Mouse (Mus musculus): Measurements from ENCODE around the gene Slc23a3. TPM values are rescaled to one million over a fixed set of nuclear protein-coding genes. Genes with fewer than 3 reads are reported as not detected.
A peak's percentile ranks its signal among the peaks of the same experiment; 100 is the strongest.

Gene Slc23a3
- polyA plus RNA-seq, 1 experiment = 2.3 TPM

DNA sequence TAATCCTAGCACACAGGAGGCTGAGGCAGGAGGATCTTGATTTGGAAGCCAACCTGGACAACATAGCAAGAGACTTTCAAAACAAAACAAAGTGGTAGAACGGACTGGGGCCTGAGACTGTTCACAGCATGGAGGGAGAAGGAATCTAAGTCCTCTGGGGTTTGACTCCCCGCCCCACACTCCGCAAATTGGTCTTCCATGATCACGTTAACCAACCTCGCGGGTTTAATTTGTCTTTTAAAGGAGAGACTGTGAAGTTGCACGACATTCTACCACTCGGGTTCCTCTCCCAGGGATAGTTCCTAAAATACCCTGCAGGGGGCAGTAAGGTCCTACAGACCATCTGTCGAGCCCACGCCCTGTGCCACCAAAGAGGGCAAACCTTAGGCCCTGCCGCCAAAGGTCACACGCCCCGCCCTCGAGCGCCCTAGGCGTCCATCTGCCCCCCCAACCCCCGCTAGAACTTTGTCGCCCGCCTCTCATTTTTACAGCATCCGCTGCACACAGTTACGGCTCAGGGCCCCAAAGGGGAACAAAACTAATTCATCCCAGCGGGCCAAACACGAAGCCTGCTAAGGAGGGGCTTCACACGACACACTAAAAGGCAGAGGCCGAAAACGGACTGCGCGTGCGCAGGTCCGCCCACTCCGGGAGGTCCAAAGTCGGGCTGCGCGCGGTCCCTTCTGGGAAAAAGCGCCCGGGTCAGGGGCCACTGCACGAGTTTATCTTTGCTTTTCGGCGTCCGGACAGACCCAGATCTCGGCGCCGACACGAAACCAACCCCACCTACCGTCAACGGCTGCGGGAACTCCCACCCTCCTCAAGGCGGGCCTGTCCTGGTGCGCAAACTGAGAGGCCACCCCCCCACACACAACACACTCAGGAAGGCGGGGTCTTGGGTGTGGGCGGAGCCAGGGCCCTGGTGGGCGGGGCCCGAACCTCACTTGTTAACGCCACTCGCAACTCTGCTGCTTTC, 9.1 kb downstream of the Slc23a3 start, which contains the start of gene Nhej1:
Nhej1 (minus strand) TSS at position 855 of the 976 bp plus-strand sequence.
- Histone ChIP-seq H3K27me3 (ENCODE audit: control insufficient read depth, insufficient read depth, low read length) (no peaks in the 10 kb centered on the region), H3K36me3 (ENCODE audit: control insufficient read depth, insufficient read depth, low read length) (no peaks in the 10 kb centered on the region), H3K27ac (ENCODE audit: control insufficient read depth, insufficient read depth, low read length) (peak within 1 kb of the TSS; percentile 92), H3K4me1 (replicated peaks; ENCODE audit: control insufficient read depth, insufficient read depth, low read length) (peaks cover 9% of the 10 kb centered on the region), H3K4me3 (ENCODE audit: control insufficient read depth, insufficient read depth, low read length) (peak within 1 kb of the TSS; percentile 92)
- TF ChIP-seq POLR2A (IDR thresholded peaks at IDR 0.05; ENCODE audit: control insufficient read depth, extremely low read depth, insufficient read depth, low read length, poor library complexity) (peak; percentile 74), CTCF (IDR thresholded peaks at IDR 0.05; ENCODE audit: borderline replicate concordance, control insufficient read depth, extremely low read depth, insufficient read depth, low read length, poor library complexity) (peak; percentile 88; the same call in 1 of the 2 replicates)
- WGBS = 1% methylated on average over 56 of the region's 56 CpGs
- peak; percentile 96 for DNase-seq

DNA sequence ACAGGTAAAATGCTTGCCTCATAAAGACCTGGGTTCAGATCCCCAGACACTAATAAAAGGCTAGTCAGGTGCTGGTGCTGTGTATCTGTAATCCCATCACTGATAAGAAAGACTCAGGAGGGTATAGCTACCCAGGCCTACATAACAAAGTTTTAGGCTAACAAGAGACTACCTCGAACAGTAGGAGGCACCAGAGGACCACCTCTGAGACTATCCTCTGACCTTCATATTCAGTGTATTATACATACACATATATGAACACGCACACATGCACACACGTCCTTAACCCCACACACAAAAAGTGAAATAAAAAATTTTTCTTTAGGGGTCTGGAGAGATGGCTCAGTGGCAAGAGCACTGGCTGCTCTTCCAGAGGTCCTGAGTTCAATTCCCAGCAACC, 11.5 kb downstream of the Slc23a3 start:
- DNase-seq = peak; percentile 52

More for the DNA sequence above, 11.5 kb downstream of the Slc23a3 start:
- no peaks in the 10 kb centered on the region for H3K27me3 ChIP-seq (ENCODE audit: control insufficient read depth, insufficient read depth, low read length)
- TF ChIP-seq POLR2A (IDR thresholded peaks at IDR 0.05; ENCODE audit: control insufficient read depth, extremely low read depth, insufficient read depth, low read length, poor library complexity) = no peak
- no peak for TF ChIP-seq CTCF (IDR thresholded peaks at IDR 0.05; ENCODE audit: borderline replicate concordance, control insufficient read depth, extremely low read depth, insufficient read depth, low read length, poor library complexity)
- H3K4me1 ChIP-seq (replicated peaks; ENCODE audit: control insufficient read depth, insufficient read depth, low read length) = peaks cover 9% of the 10 kb centered on the region
- H3K27ac ChIP-seq (ENCODE audit: control insufficient read depth, insufficient read depth, low read length) = no peak overlapping the region
- WGBS = 86% methylated on average over 3 of the region's 3 CpGs
- H3K36me3 ChIP-seq (ENCODE audit: control insufficient read depth, insufficient read depth, low read length) = no peaks in the 10 kb centered on the region
- no peak overlapping the region for H3K4me3 ChIP-seq (ENCODE audit: control insufficient read depth, insufficient read depth, low read length)

Other genes starting within 250 kb of the Slc23a3 start
- 0.24 and 0.26 TPM in 2 replicates for gene Fev, start 248.5 kb downstream of the Slc23a3 start, polyA plus RNA-seq (2012; rRNA removed)
- 1.0 and 1.5 TPM in 2 replicates for gene Cryba2, start 240.7 kb downstream of the Slc23a3 start, polyA plus RNA-seq (2012; rRNA removed)
- 0.48 and 0.69 TPM in 2 replicates for gene Cfap65, start 198.3 kb downstream of the Slc23a3 start, polyA plus RNA-seq (2012; rRNA removed)
- gene Ihh, start 182.2 kb downstream of the Slc23a3 start, polyA plus RNA-seq (2012; rRNA removed) = 0.75 and 0.94 TPM in 2 replicates
- 4.7 and 5.5 TPM in 2 replicates for gene Nhej1, start 8.7 kb downstream of the Slc23a3 start, polyA plus RNA-seq (2012; rRNA removed)
- gene Cnppd1, start 8.8 kb upstream of the Slc23a3 start, polyA plus RNA-seq (2012; rRNA removed) = 126 and 141 TPM in 2 replicates
- 167 and 179 TPM in 2 replicates for gene Retreg2, start 8.9 kb upstream of the Slc23a3 start, polyA plus RNA-seq (2012; rRNA removed)
- gene Zfand2b, start 34.8 kb upstream of the Slc23a3 start, polyA plus RNA-seq (2012; rRNA removed) = 90.8 and 106 TPM in 2 replicates
- 10.2 and 10.9 TPM in 2 replicates for gene Abcb6, start 46.5 kb upstream of the Slc23a3 start, polyA plus RNA-seq (2012; rRNA removed)
- gene Ankzf1, start 58.3 kb upstream of the Slc23a3 start, polyA plus RNA-seq (2012; rRNA removed) = 22.7 and 24.0 TPM in 2 replicates
- 79.1 and 81.6 TPM in 2 replicates for gene Atg9a, start 58.3 kb upstream of the Slc23a3 start, polyA plus RNA-seq (2012; rRNA removed)
- 11.7 and 14.4 TPM in 2 replicates for gene Glb1l, start 76.9 kb upstream of the Slc23a3 start, polyA plus RNA-seq (2012; rRNA removed)
- gene Stk16, start 76.9 kb upstream of the Slc23a3 start, polyA plus RNA-seq (2012; rRNA removed) = 340 and 342 TPM in 2 replicates
- gene Tuba4a, start 86.0 kb upstream of the Slc23a3 start, polyA plus RNA-seq (2012; rRNA removed) = 139 and 162 TPM in 2 replicates
- not detected in 2 replicates for gene A630095N17Rik, start 98.2 kb upstream of the Slc23a3 start, polyA plus RNA-seq (2012; rRNA removed)
- 19.9 and 22.3 TPM in 2 replicates for gene Dnajb2, start 102.5 kb upstream of the Slc23a3 start, polyA plus RNA-seq (2012; rRNA removed)
- gene Ptprn, start 130.6 kb upstream of the Slc23a3 start, polyA plus RNA-seq (2012; rRNA removed) = 2.6 and 3.0 TPM in 2 replicates
- 5.6 and 9.0 TPM in 2 replicates for gene Resp18, start 144.5 kb upstream of the Slc23a3 start, polyA plus RNA-seq (2012; rRNA removed)
- gene Dnpep, start 184.1 kb upstream of the Slc23a3 start, polyA plus RNA-seq (2012; rRNA removed) = 112 and 132 TPM in 2 replicates
- 6.8 and 31.6 TPM in 2 replicates for gene Des, start 226.4 kb upstream of the Slc23a3 start, polyA plus RNA-seq (2012; rRNA removed)
- gene Speg, start 241.4 kb upstream of the Slc23a3 start, polyA plus RNA-seq (2012; rRNA removed) = 11.0 and 12.1 TPM in 2 replicates